Mouse (Mus musculus): Measurements from ENCODE around the gene Gm47841.

GRCm38 (mm10) chr15:101086956-101087355, 39.8 kb upstream of the Gm47841 start:
- TF ChIP-seq EP300 (IDR thresholded peaks at IDR 0.05) (no peak), CTCF (IDR thresholded peaks at IDR 0.05) (no peak)
